Mouse (Mus musculus) olfactory bulb, adult 2 months (tissue): ENCODE measurements around the gene Lmbrd2. TPM values are rescaled to one million over a fixed set of nuclear protein-coding genes. Genes with fewer than 3 reads are reported as not detected.

Experiments used
- H3K27ac ChIP-seq: fragments of 200-500 bp; 2 replicates; pipeline ENCODE4 v1.5.1; 2012; ENCODE audit warnings: low read depth, low read length; ENCODE audit not compliant: insufficient read depth
- H3K4me1 ChIP-seq: fragments of 200-500 bp; 2 replicates; pipeline ENCODE4 v1.6.1; 2012; ENCODE audit warnings: low read length; ENCODE audit not compliant: control insufficient read depth, insufficient read depth
- H3K4me3 ChIP-seq: fragments of 200-500 bp; 2 replicates; pipeline ENCODE4 v1.5.1; 2012; ENCODE audit warnings: mild to moderate bottlenecking, low read depth, low read length, moderate library complexity; ENCODE audit not compliant: insufficient read depth
- CTCF ChIP-seq: fragments of 200-500 bp; IDR thresholded peaks from 2 replicates; pipeline ENCODE4 v1.5.1; 2012; ENCODE audit warnings: low read depth, mild to moderate bottlenecking, low read length, moderate library complexity; ENCODE audit not compliant: insufficient read depth
- POLR2A ChIP-seq: fragments of 200-500 bp; IDR thresholded peaks from 2 replicates; pipeline ENCODE4 v1.6.1; 2012; ENCODE audit warnings: mild to moderate bottlenecking, low read depth, low read length, moderate library complexity; ENCODE audit not compliant: insufficient read depth
- WGBS: fragments of 180-500 bp; shearing (Covaris S2); methylation state at CpG from one replicate; pipeline ENCODE4 v1.1.7; 2018; 5-methylcytosine and 5-hydroxymethylcytosine counted together
- polyA plus RNA-seq: library from polyadenylated mRNA; stranded (reverse); fragments of >200 nt; gene quantifications from 2 replicates; pipeline ENCODE4 v1.2.4, GENCODE M21; 2012; ENCODE audit warnings: low replicate concordance; ENCODE audit not compliant: missing spikeins, insufficient read depth, insufficient read length

The Lmbrd2 gene
- not detected in 2 replicates for polyA plus RNA-seq

- peaks cover 3% of the 10 kb centered on the region for H3K4me1 ChIP-seq
- H3K27ac ChIP-seq, result peak within 1 kb of the TSS; percentile 70
- peak within 1 kb of the TSS; percentile 74 for H3K4me3 ChIP-seq
- TF ChIP-seq POLR2A, result peak; percentile 51
- TF ChIP-seq CTCF, result no peak
- WGBS, result under 1% methylated on average over 34 of the region's 34 CpGs
Measured at GRCm38 (mm10) chr15:9140252-9140680, at the start of gene Lmbrd2. Lmbrd2 (plus strand) TSS chr15:9140550.

GRCm38 (mm10) chr15:9090662-9091061, 49.7 kb upstream of the Lmbrd2 start:
- Histone ChIP-seq H3K4me3 (no peak overlapping the region), H3K27ac (no peak overlapping the region), H3K4me1 (peaks cover 11% of the 10 kb centered on the region)
- TF ChIP-seq CTCF, result no peak
- TF ChIP-seq POLR2A, result no peak
- WGBS, result 91% methylated on average over 5 of the region's 5 CpGs

DNA sequence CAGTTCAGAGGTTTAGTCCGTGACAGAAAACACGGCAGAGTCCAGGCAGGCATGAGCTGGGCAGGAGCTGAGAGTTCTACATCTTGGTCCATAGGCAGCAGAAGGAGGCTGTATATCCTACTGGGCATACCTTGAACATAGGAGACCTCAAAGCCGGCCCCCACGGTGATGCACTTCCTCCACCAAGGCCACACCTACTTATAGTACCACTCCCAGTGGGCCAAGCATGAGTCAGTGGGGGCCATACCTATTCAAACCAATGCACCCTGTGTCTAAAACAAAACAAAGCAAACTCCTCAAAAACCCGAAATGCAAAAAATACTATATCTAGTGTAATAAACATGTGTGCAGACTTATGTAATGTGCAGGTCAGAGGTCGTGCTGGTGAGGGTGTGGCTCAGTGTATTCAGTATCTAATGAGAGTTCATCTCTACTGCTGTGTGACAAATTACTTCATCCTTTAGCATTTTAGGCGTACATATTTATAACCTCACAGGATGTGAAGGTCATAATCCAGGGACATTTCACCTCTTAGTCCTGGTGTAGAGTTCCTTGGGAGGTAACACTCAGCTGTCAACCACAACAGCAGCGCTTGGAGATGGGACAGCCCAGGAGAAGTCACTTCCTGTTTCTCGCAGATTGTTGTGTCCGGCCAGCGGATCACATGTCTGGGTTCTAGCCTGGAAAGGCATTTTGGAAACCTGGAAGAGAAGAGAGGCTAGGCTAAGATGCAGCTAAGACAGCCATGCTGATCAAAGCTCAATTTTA, 46.6 kb upstream of the Lmbrd2 start:
- Histone ChIP-seq H3K4me3 (no peak overlapping the region), H3K4me1 (peaks cover 5% of the 10 kb centered on the region), H3K27ac (no peak overlapping the region)
- TF ChIP-seq POLR2A (no peak), CTCF (0 out of 2 replicates have a peak, but pooled peaks have one; percentile 1)
- WGBS, result 84% methylated on average over 11 of the region's 11 CpGs

- Histone ChIP-seq H3K4me3 (no peak overlapping the region), H3K4me1 (peaks cover 5% of the 10 kb centered on the region), H3K27ac (no peak overlapping the region)
- WGBS, result 19% methylated on average over 13 of the region's 13 CpGs
- no peak for TF ChIP-seq POLR2A
- TF ChIP-seq CTCF, result 0 out of 2 replicates have a peak, but pooled peaks have one; percentile 0
Measured at GRCm38 (mm10) chr15:9094366-9094750, 46.0 kb upstream of the Lmbrd2 start.

DNA sequence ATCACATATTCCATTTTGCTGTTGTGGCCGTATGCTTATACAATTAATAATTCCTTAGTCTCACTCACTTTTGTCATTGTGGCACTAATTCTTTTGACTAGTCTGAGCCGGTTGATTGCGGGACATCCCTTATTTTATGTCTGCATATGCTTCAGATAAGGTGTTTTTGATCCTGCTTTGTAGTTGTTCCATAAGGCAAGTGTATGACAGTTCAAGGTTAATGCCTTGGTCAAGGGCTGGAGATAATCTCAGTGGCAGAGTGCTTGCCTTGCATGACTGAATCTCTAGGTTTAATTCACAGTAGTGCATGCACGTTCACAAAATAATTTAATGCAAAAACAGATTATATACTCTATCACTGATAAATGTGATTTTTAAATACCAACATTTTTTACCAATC, 43.5 kb upstream of the Lmbrd2 start:
- H3K4me3 ChIP-seq, result no peak overlapping the region
- 92% methylated on average over 4 of the region's 4 CpGs for WGBS
- TF ChIP-seq CTCF (no peak), POLR2A (no peak)
- no peak overlapping the region for H3K27ac ChIP-seq
- peaks cover 12% of the 10 kb centered on the region for H3K4me1 ChIP-seq

DNA sequence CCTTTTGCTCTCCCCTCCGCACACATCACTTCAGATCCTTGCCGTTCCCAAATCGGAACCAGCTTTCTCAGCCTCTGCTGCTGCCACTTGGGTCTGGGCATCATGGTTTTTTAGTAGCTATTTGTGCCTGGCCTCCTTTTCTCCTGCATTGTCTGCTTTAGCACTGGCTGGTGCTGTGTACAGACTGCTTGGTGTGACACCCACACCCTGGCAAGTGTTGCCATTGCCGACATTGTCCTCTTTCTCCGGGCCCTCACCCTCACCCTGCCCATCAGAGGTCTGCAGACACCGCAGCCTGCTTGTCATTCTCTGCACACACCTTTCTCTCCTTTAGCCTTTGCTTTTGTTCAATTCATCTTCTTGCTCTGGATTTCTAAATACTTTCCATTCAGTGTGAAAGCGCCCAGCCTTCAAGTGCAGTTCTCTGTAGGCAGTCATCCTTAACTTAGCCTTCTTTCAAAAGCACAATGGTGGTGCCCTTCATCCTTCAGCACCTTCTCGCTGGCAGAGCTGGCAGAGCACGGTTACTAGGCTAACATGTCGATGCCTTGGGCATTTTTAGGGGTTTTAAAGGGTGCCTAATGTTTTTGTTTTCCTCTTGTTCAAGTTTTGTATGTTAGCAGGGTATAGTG, 39.8 kb upstream of the Lmbrd2 start:
- H3K4me1 ChIP-seq, result peaks cover 7% of the 10 kb centered on the region; the same call in 1 of the 2 replicates
- H3K4me3 ChIP-seq, result no peak overlapping the region
- WGBS, result 45% methylated on average over 10 of the region's 10 CpGs
- TF ChIP-seq POLR2A, result no peak
- no peak for TF ChIP-seq CTCF
- peak overlapping the region; percentile 17; the same call in 1 of the 2 replicates for H3K27ac ChIP-seq

GRCm38 (mm10) chr15:9106303-9107074, 33.9 kb upstream of the Lmbrd2 start:
- no peaks in the 10 kb centered on the region for H3K4me1 ChIP-seq
- no peak overlapping the region for H3K27ac ChIP-seq
- 65% methylated on average over 13 of the region's 13 CpGs for WGBS
- H3K4me3 ChIP-seq, result no peak overlapping the region
- TF ChIP-seq CTCF, result no peak
- no peak for TF ChIP-seq POLR2A

DNA sequence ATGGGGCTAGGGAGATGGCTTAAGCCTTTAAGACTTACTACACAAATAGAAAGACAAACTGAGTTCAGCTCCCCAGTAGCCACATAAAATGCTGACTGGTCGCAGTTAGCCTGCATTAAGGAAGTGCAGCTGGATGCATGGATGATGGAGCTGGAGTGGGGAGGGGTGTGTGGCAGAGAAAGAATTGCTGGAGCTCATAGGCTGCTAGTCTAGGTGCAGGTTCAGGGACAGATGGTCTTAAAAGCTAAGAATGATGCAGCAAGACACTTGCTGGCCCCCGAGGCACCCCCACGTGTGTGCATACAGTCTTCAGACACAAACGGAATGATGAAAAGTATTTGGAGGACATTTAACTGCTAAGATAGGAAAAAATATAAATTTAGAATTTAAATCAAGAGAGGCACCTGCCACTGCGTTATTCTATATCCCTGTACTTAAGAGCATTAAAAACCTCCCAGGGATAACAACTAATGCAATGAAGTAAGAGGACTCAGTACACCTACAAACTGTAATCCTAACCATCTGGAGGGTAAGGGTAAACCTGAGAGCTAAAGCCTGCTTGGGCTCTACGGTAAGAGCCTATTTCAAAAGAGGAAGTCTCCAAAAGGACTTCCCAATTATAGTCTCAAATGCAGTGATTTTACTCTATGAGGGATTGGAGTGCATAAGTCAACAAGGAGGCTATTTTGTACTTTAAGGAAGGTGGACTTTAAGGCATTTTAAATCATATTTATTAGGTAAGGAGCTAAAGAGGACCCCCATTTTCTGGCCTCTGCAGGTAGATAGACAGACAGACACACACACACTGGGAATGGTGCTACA, 29.6 kb upstream of the Lmbrd2 start:
- Histone ChIP-seq H3K4me1 (no peaks in the 10 kb centered on the region), H3K27ac (no peak overlapping the region), H3K4me3 (no peak overlapping the region)
- WGBS, result 83% methylated on average over 6 of the region's 6 CpGs
- no peak for TF ChIP-seq POLR2A
